Mouse (Mus musculus) limb, embryonic 10.5 days (tissue): Measurements from ENCODE around the gene Ano8. TPM values are rescaled to one million over a fixed set of nuclear protein-coding genes. Genes with fewer than 3 reads are reported as not detected.

ENCODE experiments used
- DNase-seq: peaks from one replicate; pipeline ENCODE4 v3.0.0-alpha.2; 2017; ENCODE audit warnings: low spot score
- H3K27ac ChIP-seq: fragments of 300-500 bp; sonication (generic); 2 replicates; pipeline ENCODE4 v1.5.1; 2016; ENCODE audit warnings: mild to moderate bottlenecking
- H3K27me3 ChIP-seq: fragments of 300-500 bp; sonication (generic); 2 replicates; pipeline ENCODE4 v1.6.1; 2016; ENCODE audit warnings: low read depth, mild to moderate bottlenecking; ENCODE audit not compliant: poor library complexity, severe bottlenecking
- H3K36me3 ChIP-seq: fragments of 300-500 bp; sonication (generic); 2 replicates; pipeline ENCODE4 v1.6.1; 2016; ENCODE audit warnings: mild to moderate bottlenecking, moderate library complexity
- H3K4me1 ChIP-seq: fragments of 300-500 bp; sonication (generic); 2 replicates; pipeline ENCODE4 v1.6.1; 2016
- H3K4me3 ChIP-seq: fragments of 300-500 bp; sonication (generic); 2 replicates; pipeline ENCODE4 v1.5.1; 2016; ENCODE audit warnings: mild to moderate bottlenecking, moderate library complexity
- H3K9me3 ChIP-seq: fragments of 300-500 bp; sonication (generic); replicated peaks from 2 replicates; pipeline ENCODE4 v1.6.1; 2016; ENCODE audit warnings: mild to moderate bottlenecking
- WGBS: fragments of 180-500 bp; shearing (Covaris S2); methylation state at CpG from one replicate; pipeline ENCODE4 v1.1.7; 2016; 5-methylcytosine and 5-hydroxymethylcytosine counted together
- polyA plus RNA-seq: library from polyadenylated mRNA; unstranded; fragments of >200 nt; fragmentation: Nextera tagmentation; extraction: Ambion mirVana; gene quantifications from 2 replicates; pipeline ENCODE4 v1.2.1, GENCODE M21; 2016

Ano8 gene
- polyA plus RNA-seq, 1 experiment from 2014 or later: 3.5 TPM

DNA sequence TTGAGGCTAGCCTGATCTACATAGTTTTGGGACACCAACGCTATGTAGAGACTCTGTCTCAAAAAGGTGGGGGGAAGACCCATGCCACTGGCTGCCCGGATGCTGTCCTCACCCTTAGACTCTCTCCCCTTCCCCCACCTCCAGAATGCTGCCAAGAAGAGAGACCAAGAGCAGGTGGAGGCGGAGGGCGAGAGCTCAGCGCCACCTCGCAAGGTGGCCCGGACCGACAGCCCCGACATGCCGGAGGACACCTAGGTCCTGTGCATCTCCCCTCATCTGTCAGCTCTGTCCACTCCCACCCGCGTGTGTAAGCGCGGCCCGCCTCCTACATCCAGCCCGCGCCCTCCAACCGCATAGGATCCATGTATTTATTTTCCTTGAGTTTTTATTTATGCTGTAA, 11.4 kb downstream of the Ano8 start:
- DNase-seq: no peak
- H3K36me3 ChIP-seq: peaks cover 66% of the 10 kb centered on the region
- WGBS: 96% methylated on average over 18 of the region's 18 CpGs
- peaks cover 12% of the 10 kb centered on the region; the same call in 1 of the 2 replicates for H3K27me3 ChIP-seq
- H3K9me3 ChIP-seq: no peaks in the 10 kb centered on the region
- no peak overlapping the region for H3K27ac ChIP-seq
- H3K4me1 ChIP-seq: peaks cover 42% of the 10 kb centered on the region
- no peak overlapping the region for H3K4me3 ChIP-seq

DNA sequence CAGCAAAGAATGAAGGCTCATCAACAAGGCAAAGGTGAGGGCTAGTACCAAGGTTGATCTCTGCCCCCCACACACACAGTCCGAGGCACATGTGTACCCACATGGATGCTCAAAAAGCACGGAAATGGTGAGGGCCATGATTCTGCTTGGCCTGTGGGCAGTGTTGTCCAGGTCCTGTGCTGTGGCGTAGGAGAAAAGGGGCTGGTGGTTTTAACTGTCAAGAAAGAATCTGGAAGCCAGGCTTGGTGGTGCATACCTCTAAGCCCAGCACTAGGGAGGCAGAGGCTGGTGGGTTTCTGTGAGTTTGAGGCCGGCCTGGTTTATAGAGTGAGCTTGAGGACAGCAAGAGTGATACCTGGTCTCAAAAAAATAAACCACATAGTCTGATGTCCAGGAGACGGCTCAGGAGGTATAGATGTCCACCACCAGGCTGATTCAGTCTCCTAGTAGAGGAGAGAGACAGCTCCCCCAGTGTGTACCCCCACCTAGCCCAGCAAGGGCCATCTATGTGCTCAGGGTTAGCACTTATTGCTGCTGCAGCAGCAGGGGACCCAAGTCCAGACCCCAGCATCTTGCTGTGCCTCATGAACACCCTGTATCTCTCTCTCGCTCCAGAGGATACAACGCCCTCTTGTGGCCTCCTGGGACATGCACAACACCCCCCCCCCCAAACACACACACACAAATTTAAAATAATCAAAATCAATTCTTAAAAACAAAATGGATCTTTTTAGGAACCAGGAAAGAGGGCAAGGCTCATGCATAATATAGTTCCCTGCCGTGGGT, 13.0 kb downstream of the Ano8 start:
- H3K36me3 ChIP-seq: peaks cover 54% of the 10 kb centered on the region
- peaks cover 49% of the 10 kb centered on the region for H3K4me1 ChIP-seq
- no peak overlapping the region for H3K27ac ChIP-seq
- DNase-seq: no peak
- WGBS: 91% methylated on average over 8 of the region's 8 CpGs
- H3K9me3 ChIP-seq: no peaks in the 10 kb centered on the region
- H3K27me3 ChIP-seq: peaks cover 3% of the 10 kb centered on the region; the same call in 1 of the 2 replicates
- no peak overlapping the region for H3K4me3 ChIP-seq

DNA sequence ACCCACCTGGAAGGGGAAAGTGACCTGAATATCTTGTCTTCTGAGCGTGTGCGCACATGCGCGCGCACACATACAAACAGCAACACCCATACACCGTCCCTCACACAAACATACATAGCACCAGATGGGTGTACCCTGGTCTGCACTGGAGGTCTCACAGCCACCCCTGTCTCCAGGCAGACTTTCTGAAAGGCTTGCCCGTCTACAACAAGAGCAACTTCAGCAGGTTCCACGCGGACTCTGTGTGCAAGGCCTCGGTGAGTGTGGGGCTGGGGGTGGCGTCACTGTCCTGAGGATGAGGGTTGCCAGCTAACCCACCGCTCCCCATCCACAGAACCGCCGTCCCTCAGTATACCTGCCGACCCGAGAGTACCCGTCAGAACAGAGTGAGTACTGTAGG, 13.9 kb downstream of the Ano8 start:
- no peak for DNase-seq
- peaks cover 60% of the 10 kb centered on the region for H3K36me3 ChIP-seq
- H3K27me3 ChIP-seq: no peaks in the 10 kb centered on the region
- peaks cover 40% of the 10 kb centered on the region for H3K4me1 ChIP-seq
- no peak overlapping the region for H3K4me3 ChIP-seq
- 96% methylated on average over 17 of the region's 17 CpGs for WGBS
- no peaks in the 10 kb centered on the region for H3K9me3 ChIP-seq
- H3K27ac ChIP-seq: no peak overlapping the region

DNA sequence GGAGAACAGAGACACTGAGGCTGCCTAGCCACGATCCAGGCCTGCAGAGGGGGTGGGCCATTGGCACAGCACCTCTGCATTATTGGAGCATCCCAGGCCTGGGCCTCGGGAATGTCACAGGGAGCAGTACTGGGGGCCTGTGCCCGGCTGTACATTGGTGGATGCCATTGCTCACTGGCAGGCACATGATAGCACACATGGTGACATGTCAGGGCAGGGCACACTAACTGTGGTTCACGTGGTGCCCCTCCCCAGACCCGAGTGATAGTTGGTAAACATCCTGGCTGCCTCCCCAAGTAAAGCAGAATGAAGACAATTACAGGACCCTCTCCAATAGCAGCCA, 14.9 kb downstream of the Ano8 start:
- DNase-seq: no peak
- H3K27ac ChIP-seq: no peak overlapping the region
- H3K27me3 ChIP-seq: no peaks in the 10 kb centered on the region
- H3K9me3 ChIP-seq: no peaks in the 10 kb centered on the region
- H3K4me3 ChIP-seq: peak overlapping the region; percentile 96; the same call in 1 of the 2 replicates
- H3K36me3 ChIP-seq: peaks cover 70% of the 10 kb centered on the region
- 88% methylated on average over 5 of the region's 5 CpGs for WGBS
- peaks cover 31% of the 10 kb centered on the region for H3K4me1 ChIP-seq

DNA sequence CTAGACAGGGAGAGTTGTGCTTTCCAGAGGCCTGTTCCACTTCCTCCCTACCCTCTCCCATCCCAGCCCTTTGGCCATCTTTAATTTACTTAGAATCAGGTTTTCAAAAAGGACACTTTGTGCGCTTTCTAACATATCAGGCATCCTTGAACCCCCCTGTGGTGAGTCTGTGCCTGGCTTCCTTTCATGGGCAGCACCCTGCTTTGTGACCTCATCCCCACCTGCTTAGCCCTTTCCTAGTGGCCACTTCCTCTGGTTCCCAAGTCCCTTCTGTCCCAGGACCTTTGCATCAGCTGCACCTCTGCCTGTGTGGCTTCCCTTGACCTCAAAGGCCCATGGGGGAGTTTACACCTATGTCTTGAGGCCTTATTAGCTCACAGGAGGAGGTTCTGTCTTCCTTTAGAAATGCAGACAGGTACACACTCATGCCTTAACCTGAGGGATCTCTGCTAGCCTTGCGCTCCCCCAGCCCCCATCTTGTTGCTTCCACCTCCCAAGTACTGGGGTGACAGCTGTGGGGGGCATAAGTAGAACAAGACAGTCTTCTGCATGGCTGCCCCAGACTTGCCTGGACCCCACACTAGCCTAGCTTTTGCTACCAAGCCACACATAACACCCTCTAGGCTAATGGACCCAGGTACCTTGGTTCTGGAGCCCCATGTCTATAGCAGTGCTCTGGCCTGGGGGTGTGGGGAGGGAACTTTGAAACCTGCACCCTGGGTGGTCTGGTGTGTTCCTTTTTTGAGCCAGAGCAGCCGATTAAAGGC, 15.4 kb downstream of the Ano8 start:
- peaks cover 68% of the 10 kb centered on the region for H3K36me3 ChIP-seq
- no peak for DNase-seq

DNA sequence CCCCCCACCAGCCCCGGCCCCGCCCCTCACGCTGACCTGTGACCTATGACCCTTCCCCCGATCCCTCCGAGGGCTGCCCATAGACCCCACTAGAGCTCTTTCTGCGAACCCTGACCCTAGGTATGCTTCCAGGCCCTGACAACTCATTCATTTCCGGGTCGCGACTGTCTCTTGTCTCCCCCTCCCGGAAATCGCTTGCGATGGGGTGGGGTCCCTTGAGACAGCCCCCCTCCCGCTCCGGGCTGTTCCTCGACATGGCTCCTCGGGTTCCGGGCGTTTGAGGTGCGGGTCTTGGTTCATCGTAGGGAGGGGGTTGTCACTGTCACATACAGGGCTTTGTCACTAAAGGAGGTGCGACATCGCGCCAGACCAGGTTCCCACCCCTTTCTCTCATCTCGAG, 16.4 kb downstream of the Ano8 start:
- Histone ChIP-seq H3K27me3 (no peaks in the 10 kb centered on the region), H3K27ac (peak overlapping the region; percentile 92), H3K9me3 (no peaks in the 10 kb centered on the region), H3K4me1 (peaks cover 34% of the 10 kb centered on the region), H3K36me3 (peaks cover 59% of the 10 kb centered on the region), H3K4me3 (peak overlapping the region; percentile 96)
- WGBS: under 1% methylated on average over 24 of the region's 24 CpGs
- peak; percentile 63 for DNase-seq

More for the DNA sequence above, 15.4 kb downstream of the Ano8 start:
- 90% methylated on average over 3 of the region's 3 CpGs for WGBS
- Histone ChIP-seq H3K27ac (no peak overlapping the region), H3K4me3 (peak overlapping the region; percentile 96), H3K27me3 (no peaks in the 10 kb centered on the region), H3K9me3 (no peaks in the 10 kb centered on the region), H3K4me1 (peaks cover 31% of the 10 kb centered on the region)

DNA sequence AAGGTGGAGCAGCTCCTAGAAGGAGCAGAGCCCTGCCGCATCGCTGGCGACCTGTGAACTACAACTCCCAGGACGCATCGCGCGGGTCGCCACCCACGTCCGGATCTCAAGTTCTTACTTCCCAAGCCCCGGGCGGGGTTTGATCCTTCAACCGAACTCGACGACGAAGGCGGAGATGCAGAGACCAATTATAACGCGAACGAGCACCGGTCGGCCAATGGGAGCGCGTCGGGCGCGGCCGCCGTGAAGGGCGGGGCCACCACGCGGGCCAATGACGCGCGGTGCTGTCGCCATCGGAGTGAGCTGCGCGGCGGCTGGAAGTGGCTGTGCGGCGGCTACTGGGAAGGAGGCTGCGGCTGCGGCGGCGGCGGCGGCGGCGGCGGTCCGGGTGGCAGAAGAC, 16.8 kb downstream of the Ano8 start, which contains the start of gene Dda1:
TSS of gene Dda1 (plus strand) at position 284 of the 400 bp plus-strand sequence.
- peaks cover 39% of the 10 kb centered on the region for H3K4me1 ChIP-seq
- DNase-seq: peak; percentile 94
- H3K27me3 ChIP-seq: no peaks in the 10 kb centered on the region
- under 1% methylated on average over 52 of the region's 52 CpGs for WGBS
- peak within 1 kb of the TSS; percentile 92 for H3K27ac ChIP-seq
- no peaks in the 10 kb centered on the region for H3K9me3 ChIP-seq
- H3K4me3 ChIP-seq: peak within 1 kb of the TSS; percentile 96
- H3K36me3 ChIP-seq: peaks cover 54% of the 10 kb centered on the region

DNA sequence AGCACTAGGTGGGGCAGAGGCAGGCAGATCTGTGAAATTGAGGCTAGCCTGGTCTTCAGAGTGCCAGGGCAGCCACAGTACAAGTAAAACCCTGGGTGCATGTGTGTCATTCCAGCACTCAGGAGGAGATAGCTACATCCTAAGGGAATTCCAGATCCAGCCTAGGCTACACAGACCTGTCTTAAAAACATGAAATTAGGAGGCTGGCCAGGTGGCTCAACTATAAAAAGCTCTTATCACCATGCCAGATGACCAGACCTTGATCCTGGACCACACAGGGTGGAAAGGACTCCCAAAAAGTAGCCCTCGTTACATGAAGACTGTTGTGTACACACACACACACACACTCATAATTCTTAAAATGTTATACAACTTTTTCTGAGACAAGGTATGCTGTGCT, 17.8 kb downstream of the Ano8 start:
- no peaks in the 10 kb centered on the region for H3K27me3 ChIP-seq
- no peaks in the 10 kb centered on the region for H3K9me3 ChIP-seq
- no peak for DNase-seq
- peaks cover 45% of the 10 kb centered on the region for H3K36me3 ChIP-seq
- peaks cover 48% of the 10 kb centered on the region for H3K4me1 ChIP-seq
- 88% methylated on average over 1 of the region's 1 CpGs for WGBS
- H3K27ac ChIP-seq: no peak overlapping the region
- H3K4me3 ChIP-seq: no peak overlapping the region

DNA sequence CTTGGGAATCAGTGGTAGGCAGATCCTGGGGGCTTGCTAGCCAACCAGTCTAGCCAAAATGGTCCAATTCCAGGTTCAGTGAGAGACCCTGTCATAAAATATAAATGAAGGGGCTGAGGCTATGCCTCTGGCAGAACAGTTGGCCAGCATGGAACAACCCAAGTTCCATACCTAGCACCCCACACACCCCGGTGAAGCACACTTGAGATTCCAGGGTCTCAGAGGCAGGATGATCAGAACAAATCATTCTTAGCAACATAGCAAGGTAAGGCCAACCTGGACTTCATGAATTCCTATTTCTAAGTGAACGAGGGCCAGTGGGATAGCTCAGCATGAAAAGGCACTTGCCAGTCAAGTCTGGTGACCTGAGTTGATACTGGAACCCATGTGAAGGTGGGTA, 18.6 kb downstream of the Ano8 start:
- Histone ChIP-seq H3K4me3 (no peak overlapping the region), H3K4me1 (peaks cover 56% of the 10 kb centered on the region)
- WGBS: 90% methylated on average over 2 of the region's 2 CpGs

DNA sequence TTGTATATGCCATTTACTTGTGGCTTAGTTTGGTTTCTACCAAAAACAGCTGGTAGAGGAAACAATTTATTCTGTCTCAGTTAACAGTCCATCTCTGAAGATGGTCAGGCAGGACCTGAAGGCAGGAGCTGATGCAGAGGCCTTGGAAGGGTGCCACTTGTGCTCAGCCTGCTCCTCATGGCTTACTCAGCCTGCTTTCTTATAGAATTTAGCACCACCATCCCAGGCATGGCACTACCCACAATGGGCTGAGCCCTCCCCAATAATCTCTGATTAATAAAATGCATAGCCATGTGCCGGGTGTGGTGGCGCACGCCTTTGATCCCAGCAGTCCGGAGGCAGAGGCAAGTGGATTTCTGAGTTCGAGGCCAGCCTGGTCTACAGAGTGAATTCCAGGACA, 19.6 kb downstream of the Ano8 start:
- Histone ChIP-seq H3K9me3 (no peaks in the 10 kb centered on the region), H3K4me1 (peaks cover 65% of the 10 kb centered on the region), H3K4me3 (no peak overlapping the region), H3K36me3 (peaks cover 35% of the 10 kb centered on the region), H3K27me3 (peaks cover 14% of the 10 kb centered on the region), H3K27ac (no peak overlapping the region)
- WGBS: 97% methylated on average over 5 of the region's 5 CpGs
- no peak for DNase-seq

More for the DNA sequence above, 18.6 kb downstream of the Ano8 start:
- Histone ChIP-seq H3K27me3 (peaks cover 4% of the 10 kb centered on the region; the same call in 1 of the 2 replicates), H3K9me3 (no peaks in the 10 kb centered on the region), H3K27ac (no peak overlapping the region), H3K36me3 (peaks cover 37% of the 10 kb centered on the region)
- no peak for DNase-seq

DNA sequence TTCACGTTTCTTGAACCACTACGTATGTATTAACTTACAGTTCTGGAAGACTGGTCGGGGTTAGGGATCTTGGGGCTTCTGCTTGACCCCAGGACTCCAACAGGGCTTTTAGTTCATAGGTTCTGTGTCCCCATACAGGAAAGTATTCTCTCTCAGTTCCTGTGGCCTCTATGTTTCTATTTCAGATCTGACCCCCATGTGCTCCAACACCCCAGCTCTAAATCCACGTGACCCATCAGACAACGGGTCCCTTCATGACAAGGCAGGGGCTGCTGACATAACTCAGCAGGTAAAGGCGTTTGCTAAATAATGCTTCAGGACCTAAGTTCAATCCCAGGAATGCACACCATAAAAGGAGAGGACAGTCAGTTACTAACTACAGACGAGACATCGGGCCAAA, 20.0 kb downstream of the Ano8 start:
- no peaks in the 10 kb centered on the region for H3K9me3 ChIP-seq
- WGBS: 85% methylated on average over 8 of the region's 8 CpGs

DNA sequence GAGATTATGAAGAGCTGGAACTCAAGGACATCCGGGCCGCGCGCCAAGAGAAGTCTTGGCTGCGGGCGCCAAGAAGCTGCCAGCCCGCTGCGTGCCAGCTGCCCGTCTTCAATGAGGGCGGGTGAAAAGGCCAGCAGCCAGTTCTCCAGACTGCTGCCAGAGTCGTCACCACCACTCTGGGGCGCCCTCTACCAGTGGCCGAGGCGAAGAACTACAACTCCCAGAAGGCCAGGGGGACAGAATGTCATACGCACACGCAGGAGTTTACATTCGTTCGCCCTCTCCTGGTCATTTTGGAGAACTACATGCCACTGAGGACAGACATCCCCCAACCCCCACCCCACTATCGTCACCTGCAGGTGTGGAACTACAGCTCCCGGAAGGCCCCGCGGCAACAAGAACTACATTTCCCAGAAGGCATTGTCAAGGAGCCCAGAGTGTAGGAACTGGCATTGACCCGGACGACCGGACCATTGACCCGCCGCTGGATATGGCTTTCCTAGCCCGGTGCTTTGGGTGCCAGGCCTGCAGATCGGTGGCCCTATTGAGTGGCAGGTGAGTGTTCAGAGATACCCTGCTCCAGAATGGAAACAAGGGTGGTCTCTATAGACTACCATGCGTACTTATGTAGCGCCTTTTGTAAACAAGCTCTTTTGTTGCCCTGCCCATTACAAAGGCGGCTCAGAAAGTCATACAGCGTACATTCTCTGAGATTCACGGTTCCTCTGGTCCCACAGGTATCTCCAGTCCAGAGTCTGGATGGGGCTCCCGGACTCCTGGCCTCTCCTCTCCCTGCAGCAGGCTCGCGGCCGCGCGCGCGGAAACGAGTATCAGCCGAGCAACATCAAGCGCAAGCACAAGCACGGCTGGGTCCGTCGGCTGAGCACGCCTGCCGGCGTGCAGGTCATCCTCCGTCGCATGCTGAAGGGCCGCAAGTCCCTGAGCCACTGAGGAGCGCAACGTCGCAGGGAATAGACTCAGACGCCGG, 21.0 kb downstream of the Ano8 start, which contains the start of gene Mrpl34:
TSS of gene Mrpl34 (plus strand) at position 447 of the 988 bp plus-strand sequence.
- H3K27me3 ChIP-seq: peaks cover 16% of the 10 kb centered on the region
- DNase-seq: peak; percentile 94
- peak within 1 kb of the TSS; percentile 76 for H3K4me3 ChIP-seq
- peaks cover 53% of the 10 kb centered on the region for H3K4me1 ChIP-seq
- no peaks in the 10 kb centered on the region for H3K9me3 ChIP-seq
- H3K27ac ChIP-seq: peak within 1 kb of the TSS; percentile 86
- WGBS: under 1% methylated on average over 59 of the region's 59 CpGs
- H3K36me3 ChIP-seq: peaks cover 34% of the 10 kb centered on the region

More for the DNA sequence above, 20.0 kb downstream of the Ano8 start:
- H3K27ac ChIP-seq: no peak overlapping the region
- H3K4me3 ChIP-seq: peak overlapping the region; percentile 76
- peaks cover 62% of the 10 kb centered on the region for H3K4me1 ChIP-seq
- peaks cover 16% of the 10 kb centered on the region for H3K27me3 ChIP-seq
- DNase-seq: no peak
- H3K36me3 ChIP-seq: peaks cover 35% of the 10 kb centered on the region
